Mouse (Mus musculus): ENCODE measurements around the gene Mfsd7a. TPM values are rescaled to one million over a fixed set of nuclear protein-coding genes. Genes with fewer than 3 reads are reported as not detected.
"Not testable (repeated sequence)": the region's sequence is repeated elsewhere in the genome, so short reads cannot be mapped to it uniquely, and the experiment has no call there.

Mfsd7a gene
- 0.12 TPM in 1 of 2 replicates, not detected in the other for polyA plus RNA-seq (2014; fragmentation: Nextera tagmentation; extraction: Ambion mirVana)

- ATAC-seq (replicated peaks; ENCODE audit: low FRiP score) (peak; percentile 84), DNase-seq (ENCODE audit: low spot score) (peak; percentile 66)
- peaks cover 14% of the 10 kb centered on the region for H3K4me1 ChIP-seq (replicated peaks; ENCODE audit: control insufficient read depth, insufficient read depth, low read length)
- peak within 1 kb of the TSS; percentile 45; the same call in 1 of the 2 replicates for H3K9ac ChIP-seq (ENCODE audit: low read depth, low read length)
- H3K27ac ChIP-seq (ENCODE audit: low read depth, low read length), result 0 out of 2 replicates have a peak within 1 kb of the TSS, but pooled peaks have one; percentile 21
- peak within 1 kb of the TSS; percentile 81 for H3K4me2 ChIP-seq
- no peaks in the 10 kb centered on the region for H3K36me3 ChIP-seq (ENCODE audit: control insufficient read depth, insufficient read depth, low read length)
- H3K9me3 ChIP-seq (ENCODE audit: control insufficient read depth, low read length), result no peaks in the 10 kb centered on the region
- H3K4me3 ChIP-seq (ENCODE audit: low read depth, low read length), result peak within 1 kb of the TSS; percentile 52
- 13% methylated on average over 24 of the region's 24 CpGs for WGBS
- H3K27me3 ChIP-seq (replicated peaks; ENCODE audit: control insufficient read depth, insufficient read depth, low read length), result no peaks in the 10 kb centered on the region
Observed at GRCm38 (mm10) chr5:108448785-108449668, at the start of gene Mfsd7a. Gene Mfsd7a (minus strand): TSS chr5:108448891.

GRCm38 (mm10) chr5:108486148-108486547, 37.5 kb upstream of the Mfsd7a start:
- H3K4me3 ChIP-seq (ENCODE audit: low read depth, low read length); ATAC-seq (replicated peaks; ENCODE audit: low FRiP score); DNase-seq (ENCODE audit: low spot score); H3K27me3 ChIP-seq (replicated peaks; ENCODE audit: control insufficient read depth, insufficient read depth, low read length); H3K9me3 ChIP-seq (ENCODE audit: control insufficient read depth, low read length); H3K4me2 ChIP-seq; H3K27ac ChIP-seq (ENCODE audit: low read depth, low read length); H3K9ac ChIP-seq (ENCODE audit: low read depth, low read length); H3K4me1 ChIP-seq (replicated peaks; ENCODE audit: control insufficient read depth, insufficient read depth, low read length): not testable (repeated sequence)
- peaks cover 27% of the 10 kb centered on the region for H3K36me3 ChIP-seq (ENCODE audit: control insufficient read depth, insufficient read depth, low read length)
- WGBS, result 92% methylated on average over 3 of the region's 5 CpGs

GRCm38 (mm10) chr5:108485239-108485638, 36.5 kb upstream of the Mfsd7a start:
- peak; percentile 50 for ATAC-seq (replicated peaks; ENCODE audit: low FRiP score)
- 86% methylated on average over 2 of the region's 2 CpGs for WGBS

GRCm38 (mm10) chr5:108483006-108483405, 34.3 kb upstream of the Mfsd7a start:
- H3K4me1 ChIP-seq (replicated peaks; ENCODE audit: control insufficient read depth, insufficient read depth, low read length), result no peaks in the 10 kb centered on the region
- H3K27ac ChIP-seq (ENCODE audit: low read depth, low read length), result no peak overlapping the region
- H3K4me2 ChIP-seq, result no peak overlapping the region
- no peak overlapping the region for H3K9ac ChIP-seq (ENCODE audit: low read depth, low read length)
- no peak for DNase-seq (ENCODE audit: low spot score)
- ATAC-seq (replicated peaks; ENCODE audit: low FRiP score), result no peak
- WGBS, result 91% methylated on average over 6 of the region's 6 CpGs
- H3K4me3 ChIP-seq (ENCODE audit: low read depth, low read length), result no peak overlapping the region
- no peaks in the 10 kb centered on the region for H3K9me3 ChIP-seq (ENCODE audit: control insufficient read depth, low read length)
- no peaks in the 10 kb centered on the region for H3K27me3 ChIP-seq (replicated peaks; ENCODE audit: control insufficient read depth, insufficient read depth, low read length)
- H3K36me3 ChIP-seq (ENCODE audit: control insufficient read depth, insufficient read depth, low read length), result peaks cover 19% of the 10 kb centered on the region

More at GRCm38 (mm10) chr5:108485239-108485638, 36.5 kb upstream of the Mfsd7a start:
- no peaks in the 10 kb centered on the region for H3K4me1 ChIP-seq (replicated peaks; ENCODE audit: control insufficient read depth, insufficient read depth, low read length)
- H3K9ac ChIP-seq (ENCODE audit: low read depth, low read length), result no peak overlapping the region
- no peak overlapping the region for H3K27ac ChIP-seq (ENCODE audit: low read depth, low read length)
- H3K4me2 ChIP-seq, result no peak overlapping the region
- peaks cover 27% of the 10 kb centered on the region for H3K36me3 ChIP-seq (ENCODE audit: control insufficient read depth, insufficient read depth, low read length)
- no peaks in the 10 kb centered on the region for H3K9me3 ChIP-seq (ENCODE audit: control insufficient read depth, low read length)
- H3K4me3 ChIP-seq (ENCODE audit: low read depth, low read length), result no peak overlapping the region
- H3K27me3 ChIP-seq (replicated peaks; ENCODE audit: control insufficient read depth, insufficient read depth, low read length), result no peaks in the 10 kb centered on the region
- DNase-seq (ENCODE audit: low spot score), result peak; percentile 32

- no peak for DNase-seq (ENCODE audit: low spot score)
- H3K36me3 ChIP-seq (ENCODE audit: control insufficient read depth, insufficient read depth, low read length), result peaks cover 52% of the 10 kb centered on the region
- 84% methylated on average over 3 of the region's 3 CpGs for WGBS
Observed at GRCm38 (mm10) chr5:108475977-108476376, 27.3 kb upstream of the Mfsd7a start.

GRCm38 (mm10) chr5:108473737-108474136, 25.0 kb upstream of the Mfsd7a start:
- H3K4me2 ChIP-seq, result no peak overlapping the region
- H3K4me1 ChIP-seq (replicated peaks; ENCODE audit: control insufficient read depth, insufficient read depth, low read length), result no peaks in the 10 kb centered on the region
- H3K4me3 ChIP-seq (ENCODE audit: low read depth, low read length), result no peak overlapping the region
- no peak overlapping the region for H3K9ac ChIP-seq (ENCODE audit: low read depth, low read length)
- no peak overlapping the region for H3K27ac ChIP-seq (ENCODE audit: low read depth, low read length)
- DNase-seq (ENCODE audit: low spot score) (no peak), ATAC-seq (replicated peaks; ENCODE audit: low FRiP score) (no peak)
- no peaks in the 10 kb centered on the region for H3K9me3 ChIP-seq (ENCODE audit: control insufficient read depth, low read length)
- WGBS, result 88% methylated on average over 4 of the region's 4 CpGs
- H3K27me3 ChIP-seq (replicated peaks; ENCODE audit: control insufficient read depth, insufficient read depth, low read length), result no peaks in the 10 kb centered on the region
- peaks cover 52% of the 10 kb centered on the region for H3K36me3 ChIP-seq (ENCODE audit: control insufficient read depth, insufficient read depth, low read length)

More at GRCm38 (mm10) chr5:108475977-108476376, 27.3 kb upstream of the Mfsd7a start:
- no peaks in the 10 kb centered on the region for H3K9me3 ChIP-seq (ENCODE audit: control insufficient read depth, low read length)
- H3K27me3 ChIP-seq (replicated peaks; ENCODE audit: control insufficient read depth, insufficient read depth, low read length), result no peaks in the 10 kb centered on the region
- H3K4me1 ChIP-seq (replicated peaks; ENCODE audit: control insufficient read depth, insufficient read depth, low read length), result no peaks in the 10 kb centered on the region
- H3K27ac ChIP-seq (ENCODE audit: low read depth, low read length), result no peak overlapping the region
- H3K4me3 ChIP-seq (ENCODE audit: low read depth, low read length), result no peak overlapping the region
- no peak overlapping the region for H3K9ac ChIP-seq (ENCODE audit: low read depth, low read length)
- ATAC-seq (replicated peaks; ENCODE audit: low FRiP score), result no peak
- no peak overlapping the region for H3K4me2 ChIP-seq

- H3K9ac ChIP-seq (ENCODE audit: low read depth, low read length), result no peak overlapping the region
- H3K4me2 ChIP-seq, result no peak overlapping the region
- peaks cover 27% of the 10 kb centered on the region for H3K4me1 ChIP-seq (replicated peaks; ENCODE audit: control insufficient read depth, insufficient read depth, low read length)
- no peak overlapping the region for H3K27ac ChIP-seq (ENCODE audit: low read depth, low read length)
- no peak for ATAC-seq (replicated peaks; ENCODE audit: low FRiP score)
- 87% methylated on average over 7 of the region's 7 CpGs for WGBS
- no peak for DNase-seq (ENCODE audit: low spot score)
- H3K27me3 ChIP-seq (replicated peaks; ENCODE audit: control insufficient read depth, insufficient read depth, low read length), result no peaks in the 10 kb centered on the region
- no peaks in the 10 kb centered on the region for H3K9me3 ChIP-seq (ENCODE audit: control insufficient read depth, low read length)
- peaks cover 23% of the 10 kb centered on the region for H3K36me3 ChIP-seq (ENCODE audit: control insufficient read depth, insufficient read depth, low read length)
- no peak overlapping the region for H3K4me3 ChIP-seq (ENCODE audit: low read depth, low read length)
Observed at GRCm38 (mm10) chr5:108469617-108470016, 20.9 kb upstream of the Mfsd7a start.

- 100% methylated on average over 1 of the region's 1 CpGs for WGBS
- H3K36me3 ChIP-seq (ENCODE audit: control insufficient read depth, insufficient read depth, low read length), result 0 out of 2 replicates have a peak, but pooled peaks cover under 1% of the 10 kb centered on the region
- H3K9ac ChIP-seq (ENCODE audit: low read depth, low read length), result no peak overlapping the region; the same call in 1 of the 2 replicates
- H3K27me3 ChIP-seq (replicated peaks; ENCODE audit: control insufficient read depth, insufficient read depth, low read length), result no peaks in the 10 kb centered on the region
- H3K4me1 ChIP-seq (replicated peaks; ENCODE audit: control insufficient read depth, insufficient read depth, low read length), result peaks cover 53% of the 10 kb centered on the region
- peak overlapping the region; percentile 96 for H3K4me2 ChIP-seq
- no peaks in the 10 kb centered on the region for H3K9me3 ChIP-seq (ENCODE audit: control insufficient read depth, low read length)
- peak overlapping the region; percentile 90 for H3K27ac ChIP-seq (ENCODE audit: low read depth, low read length)
- DNase-seq (ENCODE audit: low spot score) (no peak), ATAC-seq (replicated peaks; ENCODE audit: low FRiP score) (no peak)
- peak overlapping the region; percentile 22; the same call in 1 of the 2 replicates for H3K4me3 ChIP-seq (ENCODE audit: low read depth, low read length)
Observed at GRCm38 (mm10) chr5:108466647-108467046, 18.0 kb upstream of the Mfsd7a start.

Data from liver, embryonic 11.5 days (tissue).